Mouse (Mus musculus) left cerebral cortex, adult 9 months (tissue): ENCODE results near the gene Xrcc1.
A peak's percentile ranks its signal among the peaks of the same experiment; 100 is the strongest.

Source experiments
- DNase-seq, 2 experiments: peaks; one replicate each; pipeline ENCODE4 v3.0.0; 2022; ENCODE audit warnings: low spot score in 2 of 2

Gene Xrcc1

GRCm38 (mm10) chr7:24564607-24565265 lies 18.6 kb downstream of the Xrcc1 start:
- DNase-seq = peak in 1 of 2 experiments; percentile 70

- no peak for DNase-seq
These were observed 19.5 kb downstream of the Xrcc1 start for GRCm38 (mm10) chr7:24565627-24566026.

- DNase-seq = no peak
These were observed 20.1 kb downstream of the Xrcc1 start for GRCm38 (mm10) chr7:24566206-24566605.

- no peak for DNase-seq
These were observed 22.4 kb downstream of the Xrcc1 start for GRCm38 (mm10) chr7:24568512-24568911.

GRCm38 (mm10) chr7:24571071-24571470 lies 25.0 kb downstream of the Xrcc1 start:
- no peak for DNase-seq

GRCm38 (mm10) chr7:24572455-24572854 lies 26.4 kb downstream of the Xrcc1 start:
- DNase-seq = no peak

GRCm38 (mm10) chr7:24574224-24574796 lies 28.2 kb downstream of the Xrcc1 start:
- no peak for DNase-seq

GRCm38 (mm10) chr7:24577811-24578210 lies 31.7 kb downstream of the Xrcc1 start:
- no peak for DNase-seq

- no peak for DNase-seq
These were observed 38.8 kb downstream of the Xrcc1 start for GRCm38 (mm10) chr7:24584876-24585275.

- DNase-seq = no peak
These were observed 39.9 kb downstream of the Xrcc1 start for GRCm38 (mm10) chr7:24585995-24586394.

- DNase-seq = no peak
These were observed 40.7 kb downstream of the Xrcc1 start for GRCm38 (mm10) chr7:24586828-24587227.

- DNase-seq = peak; percentile 69 to 79
These were observed 41.4 kb downstream of the Xrcc1 start, which contains the start of the genes Ethe1 and Zfp575 for GRCm38 (mm10) chr7:24587330-24588105. TSS of gene Ethe1 (plus strand) at chr7:24587543. TSS of gene Zfp575 (minus strand) at chr7:24587641.

GRCm38 (mm10) chr7:24588336-24588735 lies 42.2 kb downstream of the Xrcc1 start:
- DNase-seq = no peak

GRCm38 (mm10) chr7:24591735-24592134 lies 45.6 kb downstream of the Xrcc1 start:
- no peak for DNase-seq

- DNase-seq = no peak
These were observed 46.1 kb downstream of the Xrcc1 start for GRCm38 (mm10) chr7:24592163-24592562.

- DNase-seq = no peak
These were observed 46.7 kb downstream of the Xrcc1 start for GRCm38 (mm10) chr7:24592781-24593180.

GRCm38 (mm10) chr7:24593621-24594308 lies 47.7 kb downstream of the Xrcc1 start:
- DNase-seq = peak in 1 of 2 experiments; percentile 58

GRCm38 (mm10) chr7:24594309-24594803 lies 48.3 kb downstream of the Xrcc1 start:
- DNase-seq = no peak

- no peak for DNase-seq
These were observed 49.4 kb downstream of the Xrcc1 start for GRCm38 (mm10) chr7:24595464-24595863.

- no peak for DNase-seq
These were observed 52.0 kb downstream of the Xrcc1 start for GRCm38 (mm10) chr7:24598121-24598520.

GRCm38 (mm10) chr7:24599211-24600067 lies 53.4 kb downstream of the Xrcc1 start:
- DNase-seq = no peak
